Mouse (Mus musculus): ENCODE measurements around the gene Bloc1s5.

The Bloc1s5 gene

DNA sequence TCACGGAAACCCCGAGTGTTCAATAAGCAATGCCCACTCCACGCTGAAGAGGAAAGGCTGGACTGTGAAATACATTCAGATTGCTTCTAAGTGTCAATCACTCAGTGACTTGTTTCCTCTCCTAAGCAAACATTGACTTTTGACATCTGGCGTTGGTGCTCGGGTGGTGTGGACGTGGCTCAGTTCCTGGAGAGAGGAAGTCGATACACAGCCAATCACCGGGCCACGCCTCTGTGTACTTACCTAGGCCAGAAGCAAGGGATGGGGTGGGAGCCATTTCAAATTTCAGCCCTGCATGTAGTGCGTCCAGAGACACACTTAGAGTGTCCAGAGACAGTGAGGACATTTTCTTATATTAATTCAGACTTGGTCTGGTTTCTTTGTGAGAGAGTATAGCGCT, 80.3 kb downstream of the Bloc1s5 start:
- no peaks in the 10 kb centered on the region for H3K36me3 ChIP-seq (ENCODE audit: control insufficient read depth, insufficient read depth, low read length, poor library complexity, severe bottlenecking)
- no peak for DNase-seq (ENCODE audit: low read depth, low spot score)
- H3K27me3 ChIP-seq (ENCODE audit: control insufficient read depth, insufficient read depth, low read length, poor library complexity, severe bottlenecking): no peaks in the 10 kb centered on the region

DNA sequence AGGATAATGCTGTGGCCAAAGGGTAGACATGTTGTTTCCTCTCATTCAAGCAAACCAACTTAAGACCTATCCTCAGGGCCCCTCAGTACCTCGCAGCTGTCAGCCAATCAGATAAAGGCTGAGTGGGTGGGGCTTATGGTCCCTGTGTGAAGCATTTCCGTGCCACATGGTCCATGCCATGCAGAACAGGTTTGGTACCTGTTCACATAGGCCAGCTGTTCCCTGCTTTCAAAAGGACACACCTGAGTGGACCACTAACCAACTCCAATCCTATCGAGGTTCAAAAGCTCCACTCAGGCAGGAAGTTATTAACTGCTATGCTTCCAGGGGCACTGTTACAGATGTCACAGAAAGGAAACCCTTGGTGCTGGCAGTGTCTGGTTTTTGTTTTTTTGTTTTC, 80.7 kb downstream of the Bloc1s5 start:
- DNase-seq (ENCODE audit: low read depth, low spot score): no peak
- Histone ChIP-seq H3K27me3 (ENCODE audit: control insufficient read depth, insufficient read depth, low read length, poor library complexity, severe bottlenecking) (no peaks in the 10 kb centered on the region), H3K36me3 (ENCODE audit: control insufficient read depth, insufficient read depth, low read length, poor library complexity, severe bottlenecking) (no peaks in the 10 kb centered on the region)

DNA sequence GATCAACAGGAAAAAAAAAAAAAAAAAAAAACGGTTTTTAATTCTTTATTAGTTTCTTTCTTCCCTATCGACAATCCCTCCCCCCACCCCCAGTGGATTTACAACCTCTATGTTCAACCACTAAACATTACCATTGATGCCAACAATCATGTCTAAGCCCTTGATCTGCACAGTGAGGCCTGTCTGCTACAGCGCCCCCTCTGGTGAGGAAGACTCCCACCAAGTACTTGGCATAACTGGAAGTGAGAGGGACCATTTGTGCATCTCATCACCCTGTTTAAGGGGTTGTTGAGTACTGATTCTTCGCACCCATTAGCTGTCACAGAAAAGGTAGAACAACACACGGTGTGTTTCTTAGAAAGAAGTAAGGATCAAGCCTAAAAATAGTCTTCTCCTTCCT, 86.2 kb downstream of the Bloc1s5 start:
- H3K36me3 ChIP-seq (ENCODE audit: control insufficient read depth, insufficient read depth, low read length, poor library complexity, severe bottlenecking): no peaks in the 10 kb centered on the region
- H3K27me3 ChIP-seq (ENCODE audit: control insufficient read depth, insufficient read depth, low read length, poor library complexity, severe bottlenecking): no peaks in the 10 kb centered on the region
- peak; percentile 34 for DNase-seq (ENCODE audit: low read depth, low spot score)

DNA sequence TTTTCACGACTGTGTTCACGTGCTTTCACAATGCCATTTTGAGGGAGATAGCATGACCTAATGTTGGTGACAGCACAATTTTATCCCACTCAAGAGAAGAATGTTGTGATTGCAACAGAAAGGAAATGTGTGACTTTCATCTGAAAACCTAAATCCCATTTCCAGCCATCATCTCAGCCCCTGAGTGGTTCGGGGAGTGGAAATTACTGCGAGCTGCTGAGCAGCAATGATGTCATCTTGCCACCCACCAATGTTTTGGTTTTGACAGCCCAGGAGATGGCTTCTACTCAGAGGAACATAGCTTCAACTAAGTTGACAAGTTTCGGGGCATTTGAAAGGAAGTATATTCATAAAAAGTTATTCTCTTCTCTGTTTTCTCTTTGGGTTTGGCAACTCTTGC, 87.2 kb downstream of the Bloc1s5 start:
- no peak for DNase-seq (ENCODE audit: low read depth, low spot score)
- Histone ChIP-seq H3K27me3 (ENCODE audit: control insufficient read depth, insufficient read depth, low read length, poor library complexity, severe bottlenecking) (no peaks in the 10 kb centered on the region), H3K36me3 (ENCODE audit: control insufficient read depth, insufficient read depth, low read length, poor library complexity, severe bottlenecking) (no peaks in the 10 kb centered on the region)

DNA sequence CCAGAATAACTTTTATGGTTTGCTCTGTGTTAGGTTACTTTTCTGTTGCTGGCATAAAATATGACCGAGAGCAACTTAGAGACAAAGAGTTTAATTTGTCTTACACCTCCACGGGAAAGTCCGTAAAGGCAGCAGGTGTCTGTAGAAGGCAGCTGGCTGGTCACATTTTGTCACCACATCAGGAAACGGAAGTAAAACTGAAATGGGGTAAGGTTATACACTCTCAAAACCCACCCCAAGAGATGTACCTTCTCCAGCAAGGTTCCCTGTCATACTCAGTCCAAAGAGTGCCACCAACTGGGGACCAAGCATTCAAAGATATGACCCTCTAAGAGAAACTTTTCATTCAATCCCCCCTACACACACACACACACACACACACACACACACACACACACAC, 88.2 kb downstream of the Bloc1s5 start:
- Histone ChIP-seq H3K27me3 (ENCODE audit: control insufficient read depth, insufficient read depth, low read length, poor library complexity, severe bottlenecking) (no peaks in the 10 kb centered on the region), H3K36me3 (ENCODE audit: control insufficient read depth, insufficient read depth, low read length, poor library complexity, severe bottlenecking) (no peaks in the 10 kb centered on the region)
- peak; percentile 76 for DNase-seq (ENCODE audit: low read depth, low spot score)

DNA sequence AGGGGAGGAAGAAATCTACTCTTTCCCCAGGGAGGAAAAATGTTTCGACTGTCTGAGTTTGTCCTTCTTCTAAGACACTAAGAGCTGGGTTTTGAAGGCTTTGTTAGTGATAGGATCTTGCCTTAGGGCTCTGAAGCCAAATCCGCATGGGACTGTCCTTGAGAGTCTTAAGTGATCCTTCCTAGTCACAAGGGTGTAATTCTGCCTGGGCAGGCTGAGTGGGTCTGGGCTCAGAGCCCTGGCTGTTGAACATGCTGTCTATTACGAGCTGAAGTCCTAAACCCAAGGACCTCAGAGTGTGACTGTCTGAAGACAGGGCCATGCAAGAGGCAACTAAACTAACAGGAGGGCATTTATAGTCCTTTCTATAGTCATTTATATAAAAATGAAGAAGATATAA, 89.4 kb downstream of the Bloc1s5 start:
- DNase-seq (ENCODE audit: low read depth, low spot score): no peak
- H3K27me3 ChIP-seq (ENCODE audit: control insufficient read depth, insufficient read depth, low read length, poor library complexity, severe bottlenecking): no peaks in the 10 kb centered on the region
- no peaks in the 10 kb centered on the region for H3K36me3 ChIP-seq (ENCODE audit: control insufficient read depth, insufficient read depth, low read length, poor library complexity, severe bottlenecking)

DNA sequence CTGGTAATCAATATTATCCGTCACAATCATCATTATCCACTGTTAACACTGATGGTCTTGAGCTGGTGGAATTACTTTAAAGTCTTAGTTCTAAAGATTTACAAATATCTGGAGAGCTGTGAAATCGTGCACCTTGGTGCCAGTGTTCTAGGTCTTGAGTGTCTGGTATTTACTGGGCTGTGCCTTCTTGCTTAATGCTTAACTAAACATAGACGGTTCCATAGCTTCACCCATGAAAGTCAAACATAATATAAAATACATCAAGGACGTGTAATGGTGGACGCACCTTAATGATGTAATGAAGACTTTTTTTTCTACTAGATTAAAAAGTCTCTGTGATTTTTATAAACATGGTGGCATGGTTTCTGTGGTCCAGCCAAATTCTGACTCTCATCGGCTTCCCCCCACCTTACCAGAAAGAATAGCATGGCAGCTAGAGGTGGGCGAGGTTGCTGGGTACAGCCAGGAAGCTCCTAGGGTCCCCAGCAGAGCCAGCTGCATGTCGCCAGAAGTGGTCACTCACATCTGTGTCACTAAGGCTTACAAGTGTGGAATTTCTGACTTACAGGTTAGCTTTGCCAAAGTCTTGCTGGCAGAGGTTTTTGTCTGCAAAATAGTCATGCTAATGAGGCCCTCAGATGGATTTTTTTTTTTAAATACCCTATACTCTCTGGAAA, 90.0 kb downstream of the Bloc1s5 start:
- no peaks in the 10 kb centered on the region for H3K27me3 ChIP-seq (ENCODE audit: control insufficient read depth, insufficient read depth, low read length, poor library complexity, severe bottlenecking)
- H3K36me3 ChIP-seq (ENCODE audit: control insufficient read depth, insufficient read depth, low read length, poor library complexity, severe bottlenecking): no peaks in the 10 kb centered on the region
- DNase-seq (ENCODE audit: low read depth, low spot score): no peak

DNA sequence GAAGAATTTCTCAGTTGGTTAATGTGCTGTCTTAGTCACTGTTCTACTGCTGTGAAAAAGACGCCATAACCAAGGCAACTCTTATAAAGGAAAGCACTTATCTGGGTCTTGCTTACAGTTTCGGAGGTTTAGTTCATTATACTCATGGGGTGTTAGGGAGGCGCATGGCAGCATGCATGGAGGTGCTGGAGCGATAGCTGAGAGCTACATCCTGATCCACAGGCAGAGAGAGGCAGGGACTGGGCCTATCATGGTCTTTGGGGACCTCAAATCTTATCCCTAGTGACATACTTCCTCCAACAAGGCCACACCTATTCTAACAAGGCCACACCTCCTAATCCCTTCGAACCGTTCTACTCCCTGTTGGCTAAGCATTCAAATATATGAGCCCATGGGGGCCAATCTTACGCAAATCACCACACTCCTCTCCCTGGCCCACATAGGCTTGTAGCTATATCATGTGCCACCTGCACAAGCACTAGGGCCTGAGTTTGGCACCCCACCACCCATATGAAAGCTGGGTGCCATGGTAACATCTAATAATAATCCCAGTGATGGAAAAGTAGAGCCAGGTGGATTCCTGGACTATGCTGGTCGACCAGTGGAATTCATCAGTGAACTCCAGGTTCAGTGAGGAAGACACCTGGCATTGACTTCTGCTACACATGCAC, 91.3 kb downstream of the Bloc1s5 start:
- DNase-seq (ENCODE audit: low read depth, low spot score): no peak
- Histone ChIP-seq H3K36me3 (ENCODE audit: control insufficient read depth, insufficient read depth, low read length, poor library complexity, severe bottlenecking) (no peaks in the 10 kb centered on the region), H3K27me3 (ENCODE audit: control insufficient read depth, insufficient read depth, low read length, poor library complexity, severe bottlenecking) (no peaks in the 10 kb centered on the region)
